Mouse (Mus musculus): ENCODE data around the gene Dido1. TPM values are rescaled to one million over a fixed set of nuclear protein-coding genes. Genes with fewer than 3 reads are reported as not detected.

Dido1 gene
- polyA plus RNA-seq, 1 experiment from 2014 or later: 23.9 TPM

DNA sequence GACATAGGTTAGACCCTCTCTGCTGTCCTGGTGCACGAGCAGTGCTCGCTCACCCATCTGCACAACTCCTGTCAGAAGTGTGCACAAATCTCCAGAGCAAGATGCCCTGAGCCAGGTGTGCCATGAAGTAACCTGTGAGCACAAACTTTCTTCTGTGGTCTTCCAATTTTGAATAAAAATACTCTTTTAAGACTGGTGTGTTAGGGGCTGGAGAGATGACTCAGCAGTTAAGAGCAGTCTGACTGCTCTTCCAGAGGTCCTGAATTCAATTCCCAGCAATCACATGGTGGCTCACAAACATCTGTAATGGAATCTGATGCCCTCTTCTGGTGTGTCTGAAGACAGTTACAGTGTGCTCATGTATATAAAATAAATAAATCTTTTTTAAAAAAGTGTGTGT, 33.5 kb upstream of the Dido1 start:
- 96% methylated on average over 2 of the region's 2 CpGs for WGBS

GRCm38 (mm10) chr2:180742820-180743219, 33.0 kb upstream of the Dido1 start:
- WGBS: 83% methylated on average over 6 of the region's 6 CpGs
- ATAC-seq: no peak
- no peak overlapping the region for H3K27ac ChIP-seq (ENCODE audit: low read length)

More for the DNA sequence above, 33.5 kb upstream of the Dido1 start:
- Histone ChIP-seq H3K9ac (ENCODE audit: low read depth, low read length) (no peak overlapping the region), H3K27me3 (ENCODE audit: control insufficient read depth, insufficient read depth, low read depth, low read length) (no peaks in the 10 kb centered on the region), H3K27ac (ENCODE audit: low read length) (no peak overlapping the region), H3K36me3 (ENCODE audit: control insufficient read depth, insufficient read depth, low read length) (no peaks in the 10 kb centered on the region), H3K4me2 (ENCODE audit: low read length) (no peak overlapping the region), H3K9me3 (replicated peaks; ENCODE audit: control insufficient read depth, low read length, poor library complexity, severe bottlenecking) (no peaks in the 10 kb centered on the region), H3K4me1 (ENCODE audit: control insufficient read depth, insufficient read depth, low read length) (peaks cover 2% of the 10 kb centered on the region), H3K4me3 (ENCODE audit: low read depth, low read length) (no peak overlapping the region)
- no peak for ATAC-seq

DNA sequence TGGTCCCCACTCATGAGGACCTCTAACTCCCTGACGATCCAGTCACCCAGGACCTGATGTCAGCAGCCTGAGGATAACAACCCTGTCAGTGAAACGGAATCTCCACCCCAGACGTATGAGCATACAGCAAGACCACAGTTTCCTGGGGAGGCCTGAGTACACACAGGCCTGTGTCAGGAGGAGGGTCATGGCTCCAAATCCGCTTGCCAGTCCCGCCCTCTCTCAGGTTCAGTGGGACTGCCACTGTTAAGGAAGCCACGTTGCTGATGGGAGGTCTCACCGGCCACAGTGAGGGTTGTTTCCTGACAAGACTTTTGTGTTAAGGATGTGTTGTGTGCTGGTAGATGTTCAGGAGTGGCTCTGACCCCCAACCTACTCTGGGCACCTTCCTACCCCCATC, 31.6 kb upstream of the Dido1 start:
- H3K36me3 ChIP-seq (ENCODE audit: control insufficient read depth, insufficient read depth, low read length): no peaks in the 10 kb centered on the region
- H3K9me3 ChIP-seq (replicated peaks; ENCODE audit: control insufficient read depth, low read length, poor library complexity, severe bottlenecking): no peaks in the 10 kb centered on the region
- no peak for ATAC-seq
- no peaks in the 10 kb centered on the region for H3K27me3 ChIP-seq (ENCODE audit: control insufficient read depth, insufficient read depth, low read depth, low read length)
- no peak overlapping the region for H3K27ac ChIP-seq (ENCODE audit: low read length)
- no peak overlapping the region for H3K9ac ChIP-seq (ENCODE audit: low read depth, low read length)
- no peak overlapping the region for H3K4me2 ChIP-seq (ENCODE audit: low read length)
- H3K4me1 ChIP-seq (ENCODE audit: control insufficient read depth, insufficient read depth, low read length): no peaks in the 10 kb centered on the region
- 78% methylated on average over 7 of the region's 7 CpGs for WGBS
- no peak overlapping the region for H3K4me3 ChIP-seq (ENCODE audit: low read depth, low read length)

More at GRCm38 (mm10) chr2:180742820-180743219, 33.0 kb upstream of the Dido1 start:
- Histone ChIP-seq H3K4me1 (ENCODE audit: control insufficient read depth, insufficient read depth, low read length) (peaks cover 2% of the 10 kb centered on the region), H3K4me2 (ENCODE audit: low read length) (no peak overlapping the region), H3K9ac (ENCODE audit: low read depth, low read length) (no peak overlapping the region), H3K27me3 (ENCODE audit: control insufficient read depth, insufficient read depth, low read depth, low read length) (no peaks in the 10 kb centered on the region), H3K36me3 (ENCODE audit: control insufficient read depth, insufficient read depth, low read length) (no peaks in the 10 kb centered on the region), H3K4me3 (ENCODE audit: low read depth, low read length) (no peak overlapping the region), H3K9me3 (replicated peaks; ENCODE audit: control insufficient read depth, low read length, poor library complexity, severe bottlenecking) (no peaks in the 10 kb centered on the region)

GRCm38 (mm10) chr2:180740349-180740748, 30.6 kb upstream of the Dido1 start:
- Histone ChIP-seq H3K9ac (ENCODE audit: low read depth, low read length) (no peak overlapping the region), H3K4me2 (ENCODE audit: low read length) (no peak overlapping the region), H3K9me3 (replicated peaks; ENCODE audit: control insufficient read depth, low read length, poor library complexity, severe bottlenecking) (no peaks in the 10 kb centered on the region), H3K4me3 (ENCODE audit: low read depth, low read length) (no peak overlapping the region), H3K27ac (ENCODE audit: low read length) (no peak overlapping the region), H3K27me3 (ENCODE audit: control insufficient read depth, insufficient read depth, low read depth, low read length) (no peaks in the 10 kb centered on the region), H3K36me3 (ENCODE audit: control insufficient read depth, insufficient read depth, low read length) (no peaks in the 10 kb centered on the region), H3K4me1 (ENCODE audit: control insufficient read depth, insufficient read depth, low read length) (no peaks in the 10 kb centered on the region)
- ATAC-seq: no peak
- 25% methylated on average over 3 of the region's 3 CpGs for WGBS

- no peak overlapping the region for H3K9ac ChIP-seq (ENCODE audit: low read depth, low read length)
- H3K27me3 ChIP-seq (ENCODE audit: control insufficient read depth, insufficient read depth, low read depth, low read length): no peaks in the 10 kb centered on the region; the same call in 1 of the 2 replicates
- H3K4me2 ChIP-seq (ENCODE audit: low read length): no peak overlapping the region
- no peaks in the 10 kb centered on the region for H3K4me1 ChIP-seq (ENCODE audit: control insufficient read depth, insufficient read depth, low read length)
- WGBS: 75% methylated on average over 2 of the region's 2 CpGs
- no peaks in the 10 kb centered on the region for H3K36me3 ChIP-seq (ENCODE audit: control insufficient read depth, insufficient read depth, low read length)
- no peaks in the 10 kb centered on the region for H3K9me3 ChIP-seq (replicated peaks; ENCODE audit: control insufficient read depth, low read length, poor library complexity, severe bottlenecking)
- no peak for ATAC-seq
- H3K27ac ChIP-seq (ENCODE audit: low read length): no peak overlapping the region
- H3K4me3 ChIP-seq (ENCODE audit: low read depth, low read length): no peak overlapping the region
Measured at GRCm38 (mm10) chr2:180737984-180738383, 28.2 kb upstream of the Dido1 start.

- no peaks in the 10 kb centered on the region; the same call in 1 of the 2 replicates for H3K27me3 ChIP-seq (ENCODE audit: control insufficient read depth, insufficient read depth, low read depth, low read length)
- H3K9me3 ChIP-seq (replicated peaks; ENCODE audit: control insufficient read depth, low read length, poor library complexity, severe bottlenecking): no peaks in the 10 kb centered on the region
- no peak for ATAC-seq
- H3K4me3 ChIP-seq (ENCODE audit: low read depth, low read length): no peak overlapping the region
- no peak overlapping the region for H3K9ac ChIP-seq (ENCODE audit: low read depth, low read length)
- H3K4me1 ChIP-seq (ENCODE audit: control insufficient read depth, insufficient read depth, low read length): no peaks in the 10 kb centered on the region
- no peak overlapping the region for H3K4me2 ChIP-seq (ENCODE audit: low read length)
- H3K27ac ChIP-seq (ENCODE audit: low read length): no peak overlapping the region
- no peaks in the 10 kb centered on the region for H3K36me3 ChIP-seq (ENCODE audit: control insufficient read depth, insufficient read depth, low read length)
- WGBS: 83% methylated on average over 7 of the region's 7 CpGs
Measured at GRCm38 (mm10) chr2:180735232-180735631, 25.4 kb upstream of the Dido1 start.

DNA sequence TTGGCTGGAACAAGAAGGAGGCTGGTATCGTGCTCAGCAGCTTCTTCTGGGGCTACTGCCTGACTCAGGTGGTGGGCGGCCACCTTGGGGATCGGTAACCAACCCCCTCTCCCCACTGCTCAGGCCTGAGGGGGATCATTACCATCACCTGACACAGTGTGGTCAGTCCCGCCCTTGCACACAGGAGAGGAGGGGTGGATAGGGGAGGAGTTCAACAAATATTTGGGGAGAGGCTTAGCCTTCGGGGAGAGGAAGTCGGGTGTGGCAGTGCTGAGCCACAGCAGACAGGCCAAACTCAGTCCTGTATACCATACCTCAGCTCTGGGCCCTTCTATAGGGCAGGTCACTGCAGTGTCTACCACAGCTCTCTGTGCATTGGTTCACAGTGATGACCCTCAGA, 22.2 kb upstream of the Dido1 start:
- Histone ChIP-seq H3K36me3 (ENCODE audit: control insufficient read depth, insufficient read depth, low read length) (no peaks in the 10 kb centered on the region), H3K27me3 (ENCODE audit: control insufficient read depth, insufficient read depth, low read depth, low read length) (no peaks in the 10 kb centered on the region; the same call in 1 of the 2 replicates), H3K4me1 (ENCODE audit: control insufficient read depth, insufficient read depth, low read length) (no peaks in the 10 kb centered on the region), H3K4me2 (ENCODE audit: low read length) (no peak overlapping the region), H3K9ac (ENCODE audit: low read depth, low read length) (no peak overlapping the region), H3K27ac (ENCODE audit: low read length) (no peak overlapping the region), H3K9me3 (replicated peaks; ENCODE audit: control insufficient read depth, low read length, poor library complexity, severe bottlenecking) (no peaks in the 10 kb centered on the region), H3K4me3 (ENCODE audit: low read depth, low read length) (no peak overlapping the region)
- no peak for ATAC-seq
- WGBS: 74% methylated on average over 6 of the region's 6 CpGs

- no peak overlapping the region for H3K4me3 ChIP-seq (ENCODE audit: low read depth, low read length)
- ATAC-seq: no peak
- no peaks in the 10 kb centered on the region; the same call in 1 of the 2 replicates for H3K27me3 ChIP-seq (ENCODE audit: control insufficient read depth, insufficient read depth, low read depth, low read length)
- no peaks in the 10 kb centered on the region for H3K9me3 ChIP-seq (replicated peaks; ENCODE audit: control insufficient read depth, low read length, poor library complexity, severe bottlenecking)
- no peaks in the 10 kb centered on the region for H3K4me1 ChIP-seq (ENCODE audit: control insufficient read depth, insufficient read depth, low read length)
- no peak overlapping the region for H3K9ac ChIP-seq (ENCODE audit: low read depth, low read length)
- H3K27ac ChIP-seq (ENCODE audit: low read length): no peak overlapping the region
- H3K4me2 ChIP-seq (ENCODE audit: low read length): no peak overlapping the region
- WGBS: 82% methylated on average over 3 of the region's 3 CpGs
- no peaks in the 10 kb centered on the region for H3K36me3 ChIP-seq (ENCODE audit: control insufficient read depth, insufficient read depth, low read length)
Measured at GRCm38 (mm10) chr2:180731036-180731435, 21.2 kb upstream of the Dido1 start.

- Histone ChIP-seq H3K36me3 (ENCODE audit: control insufficient read depth, insufficient read depth, low read length) (no peaks in the 10 kb centered on the region), H3K4me3 (ENCODE audit: low read depth, low read length) (no peak overlapping the region), H3K27me3 (ENCODE audit: control insufficient read depth, insufficient read depth, low read depth, low read length) (no peaks in the 10 kb centered on the region), H3K9me3 (replicated peaks; ENCODE audit: control insufficient read depth, low read length, poor library complexity, severe bottlenecking) (no peaks in the 10 kb centered on the region), H3K4me2 (ENCODE audit: low read length) (no peak overlapping the region), H3K9ac (ENCODE audit: low read depth, low read length) (no peak overlapping the region), H3K27ac (ENCODE audit: low read length) (no peak overlapping the region), H3K4me1 (ENCODE audit: control insufficient read depth, insufficient read depth, low read length) (no peaks in the 10 kb centered on the region)
- WGBS: 58% methylated on average over 4 of the region's 4 CpGs
- ATAC-seq: no peak
Measured at GRCm38 (mm10) chr2:180727613-180728021, 17.8 kb upstream of the Dido1 start.

Measured in midbrain, embryonic 16.5 days (tissue).